Mouse (Mus musculus) heart, embryonic 13.5 days (tissue): ENCODE results near the gene Rnase9. TPM values are rescaled to one million over a fixed set of nuclear protein-coding genes. Genes with fewer than 3 reads are reported as not detected.

Experiments used
- ATAC-seq: fragments of 200-750 bp; cut with Nextera tagmentation; 2 replicates; pipeline ENCODE4 v1.8.0; 2017; ENCODE audit warnings: moderate TSS enrichment; ENCODE audit not compliant: insufficient number of reproducible peaks, low FRiP score, low TSS enrichment; ENCODE audit errors: extremely low read depth
- H3K27ac ChIP-seq: fragments of 300-500 bp; sonication (generic); replicated peaks from 2 replicates; pipeline ENCODE4 v1.5.1; 2015; ENCODE audit warnings: moderate library complexity, mild to moderate bottlenecking, inconsistent platforms
- H3K27me3 ChIP-seq: fragments of 300-500 bp; sonication (generic); replicated peaks from 2 replicates; pipeline ENCODE4 v1.6.1; 2015; ENCODE audit warnings: mild to moderate bottlenecking, inconsistent platforms
- H3K36me3 ChIP-seq: fragments of 300-500 bp; sonication (generic); 2 replicates; pipeline ENCODE4 v1.6.1; 2015; ENCODE audit warnings: mild to moderate bottlenecking, inconsistent platforms
- H3K4me1 ChIP-seq: fragments of 300-500 bp; sonication (generic); 2 replicates; pipeline ENCODE4 v1.6.1; 2015; ENCODE audit warnings: inconsistent platforms
- H3K4me2 ChIP-seq: fragments of 300-500 bp; sonication (generic); 2 replicates; pipeline ENCODE4 v1.6.1; 2015; ENCODE audit warnings: inconsistent platforms, mild to moderate bottlenecking, moderate library complexity
- H3K4me3 ChIP-seq: fragments of 300-500 bp; sonication (generic); 2 replicates; pipeline ENCODE4 v1.5.1; 2015; ENCODE audit warnings: moderate library complexity, mild to moderate bottlenecking, inconsistent platforms
- H3K9ac ChIP-seq: fragments of 300-500 bp; sonication (generic); 2 replicates; pipeline ENCODE4 v1.6.1; 2015; ENCODE audit warnings: inconsistent platforms, mild to moderate bottlenecking, moderate library complexity
- H3K9me3 ChIP-seq: fragments of 300-500 bp; sonication (generic); 2 replicates; pipeline ENCODE4 v1.6.1; 2016; ENCODE audit warnings: inconsistent platforms
- WGBS: fragments of 180-500 bp; shearing (Covaris S2); methylation state at CpG from one replicate; pipeline ENCODE4 v1.1.7; 2015; ENCODE audit warnings: mixed read lengths; 5-methylcytosine and 5-hydroxymethylcytosine counted together
- polyA plus RNA-seq: library from polyadenylated mRNA; unstranded; fragments of >200 nt; fragmentation: Nextera tagmentation; extraction: Ambion mirVana; gene quantifications from 2 replicates; pipeline ENCODE4 v1.2.1, GENCODE M21; 2015

Rnase9 gene
- not detected in 2 replicates for polyA plus RNA-seq

- H3K4me1 ChIP-seq, result peaks cover 12% of the 10 kb centered on the region
- no peak for ATAC-seq
- no peak within 1 kb of the TSS for H3K27ac ChIP-seq
- no peak within 1 kb of the TSS for H3K4me2 ChIP-seq
- H3K9ac ChIP-seq, result no peak within 1 kb of the TSS
- no peak within 1 kb of the TSS for H3K4me3 ChIP-seq
- WGBS, result 76% methylated on average over 6 of the region's 6 CpGs
- no peaks in the 10 kb centered on the region for H3K36me3 ChIP-seq
- H3K27me3 ChIP-seq, result no peaks in the 10 kb centered on the region
- no peaks in the 10 kb centered on the region for H3K9me3 ChIP-seq
Measured at GRCm38 (mm10) chr14:51041769-51042168, at the start of gene Rnase9. Gene Rnase9, minus strand, starts transcription at chr14:51041869.

- 0 out of 2 replicates have a peak, but pooled peaks cover under 1% of the 10 kb centered on the region for H3K27me3 ChIP-seq
- H3K4me3 ChIP-seq, result peak overlapping the region; percentile 79
- no peaks in the 10 kb centered on the region for H3K36me3 ChIP-seq
- under 1% methylated on average over 27 of the region's 27 CpGs for WGBS
- peak overlapping the region; percentile 80 for H3K4me2 ChIP-seq
- H3K9ac ChIP-seq, result peak overlapping the region; percentile 89
- peaks cover 12% of the 10 kb centered on the region for H3K4me1 ChIP-seq
- ATAC-seq, result 0 out of 2 replicates have a peak, but pooled peaks have one; percentile 8
- H3K9me3 ChIP-seq, result no peaks in the 10 kb centered on the region
- peak overlapping the region; percentile 93 for H3K27ac ChIP-seq
Measured at GRCm38 (mm10) chr14:51090077-51090781, 48.6 kb upstream of the Rnase9 start.

GRCm38 (mm10) chr14:51089674-51090076 lies 48.0 kb upstream of the Rnase9 start:
- H3K27ac ChIP-seq, result peak overlapping the region; percentile 93
- no peaks in the 10 kb centered on the region for H3K9me3 ChIP-seq
- H3K4me1 ChIP-seq, result peaks cover 12% of the 10 kb centered on the region
- 0 out of 2 replicates have a peak, but pooled peaks cover 5% of the 10 kb centered on the region for H3K27me3 ChIP-seq
- H3K9ac ChIP-seq, result peak overlapping the region; percentile 89
- ATAC-seq, result no peak
- peak overlapping the region; percentile 80 for H3K4me2 ChIP-seq
- H3K4me3 ChIP-seq, result peak overlapping the region; percentile 79
- WGBS, result 0% methylated on average over 15 of the region's 15 CpGs
- no peaks in the 10 kb centered on the region for H3K36me3 ChIP-seq

GRCm38 (mm10) chr14:51088970-51089673 lies 47.5 kb upstream of the Rnase9 start:
- H3K4me2 ChIP-seq, result peak overlapping the region; percentile 80
- no peaks in the 10 kb centered on the region for H3K9me3 ChIP-seq
- peak overlapping the region; percentile 79 for H3K4me3 ChIP-seq
- H3K9ac ChIP-seq, result peak overlapping the region; percentile 89
- no peaks in the 10 kb centered on the region for H3K36me3 ChIP-seq
- WGBS, result under 1% methylated on average over 34 of the region's 34 CpGs
- H3K27me3 ChIP-seq, result peaks cover 8% of the 10 kb centered on the region; the same call in 1 of the 2 replicates
- peak; percentile 83 for ATAC-seq
- peaks cover 13% of the 10 kb centered on the region for H3K4me1 ChIP-seq
- peak overlapping the region; percentile 93 for H3K27ac ChIP-seq

- peak; percentile 40 for ATAC-seq
- WGBS, result under 1% methylated on average over 23 of the region's 23 CpGs
Measured at GRCm38 (mm10) chr14:51088166-51088969, 46.7 kb upstream of the Rnase9 start.

GRCm38 (mm10) chr14:51087762-51088161 lies 46.1 kb upstream of the Rnase9 start:
- H3K4me3 ChIP-seq, result peak overlapping the region; percentile 79
- peak overlapping the region; percentile 93 for H3K27ac ChIP-seq
- H3K4me1 ChIP-seq, result peaks cover 20% of the 10 kb centered on the region
- ATAC-seq, result no peak
- peak overlapping the region; percentile 80 for H3K4me2 ChIP-seq
- H3K9ac ChIP-seq, result peak overlapping the region; percentile 89
- no peaks in the 10 kb centered on the region for H3K9me3 ChIP-seq
- H3K27me3 ChIP-seq, result peaks cover 10% of the 10 kb centered on the region; the same call in 1 of the 2 replicates
- no peaks in the 10 kb centered on the region for H3K36me3 ChIP-seq
- WGBS, result 9% methylated on average over 9 of the region's 9 CpGs

More at GRCm38 (mm10) chr14:51088166-51088969, 46.7 kb upstream of the Rnase9 start:
- Histone ChIP-seq H3K27ac (peak overlapping the region; percentile 93), H3K36me3 (no peaks in the 10 kb centered on the region), H3K4me1 (peaks cover 20% of the 10 kb centered on the region), H3K4me2 (peak overlapping the region; percentile 80), H3K4me3 (peak overlapping the region; percentile 79), H3K9ac (peak overlapping the region; percentile 89), H3K9me3 (no peaks in the 10 kb centered on the region), H3K27me3 (peaks cover 10% of the 10 kb centered on the region; the same call in 1 of the 2 replicates)

GRCm38 (mm10) chr14:51085911-51086310 lies 44.2 kb upstream of the Rnase9 start:
- WGBS, result 78% methylated on average over 4 of the region's 4 CpGs
- Histone ChIP-seq H3K27me3 (peaks cover 13% of the 10 kb centered on the region; the same call in 1 of the 2 replicates), H3K4me3 (no peak overlapping the region), H3K27ac (no peak overlapping the region), H3K9me3 (no peaks in the 10 kb centered on the region), H3K4me2 (no peak overlapping the region), H3K9ac (no peak overlapping the region), H3K36me3 (no peaks in the 10 kb centered on the region), H3K4me1 (peaks cover 11% of the 10 kb centered on the region; the same call in 1 of the 2 replicates)
- no peak for ATAC-seq

- Histone ChIP-seq H3K4me2 (no peak overlapping the region), H3K27me3 (peaks cover 19% of the 10 kb centered on the region; the same call in 1 of the 2 replicates), H3K36me3 (no peaks in the 10 kb centered on the region), H3K9ac (no peak overlapping the region), H3K4me1 (peaks cover 11% of the 10 kb centered on the region; the same call in 1 of the 2 replicates), H3K4me3 (no peak overlapping the region), H3K9me3 (no peaks in the 10 kb centered on the region), H3K27ac (no peak overlapping the region)
- 81% methylated on average over 2 of the region's 2 CpGs for WGBS
- ATAC-seq, result no peak
Measured at GRCm38 (mm10) chr14:51085086-51085485, 43.4 kb upstream of the Rnase9 start.

- H3K27me3 ChIP-seq, result peaks cover 28% of the 10 kb centered on the region; the same call in 1 of the 2 replicates
- 18% methylated on average over 7 of the region's 7 CpGs for WGBS
- H3K4me1 ChIP-seq, result peaks cover 11% of the 10 kb centered on the region; the same call in 1 of the 2 replicates
- H3K36me3 ChIP-seq, result no peaks in the 10 kb centered on the region
- peak overlapping the region; percentile 72 for H3K4me2 ChIP-seq
- ATAC-seq, result no peak
- H3K4me3 ChIP-seq, result peak overlapping the region; percentile 60
- H3K9ac ChIP-seq, result peak overlapping the region; percentile 80; the same call in 1 of the 2 replicates
- H3K9me3 ChIP-seq, result no peaks in the 10 kb centered on the region
- H3K27ac ChIP-seq, result no peak overlapping the region
Measured at GRCm38 (mm10) chr14:51083805-51084204, 42.1 kb upstream of the Rnase9 start.

- peak; percentile 37; the same call in 1 of the 2 replicates for ATAC-seq
- 3% methylated on average over 40 of the region's 40 CpGs for WGBS
- Histone ChIP-seq H3K4me1 (peaks cover 11% of the 10 kb centered on the region; the same call in 1 of the 2 replicates), H3K9ac (peak overlapping the region; percentile 80), H3K4me3 (peak overlapping the region; percentile 60), H3K36me3 (no peaks in the 10 kb centered on the region), H3K27ac (no peak overlapping the region), H3K4me2 (peak overlapping the region; percentile 72), H3K27me3 (peaks cover 30% of the 10 kb centered on the region; the same call in 1 of the 2 replicates), H3K9me3 (no peaks in the 10 kb centered on the region)
Measured at GRCm38 (mm10) chr14:51082599-51083581, 41.2 kb upstream of the Rnase9 start.
